Mouse (Mus musculus) midbrain, postnatal 0 days (tissue): Measurements from ENCODE around the gene Hnf1a. TPM values are rescaled to one million over a fixed set of nuclear protein-coding genes. Genes with fewer than 3 reads are reported as not detected.

ENCODE experiments used
- ATAC-seq: fragments of 200-750 bp; cut with Nextera tagmentation; 2 replicates; pipeline ENCODE4 v1.8.0; 2017; ENCODE audit warnings: moderate number of reproducible peaks, mild to moderate bottlenecking, moderate TSS enrichment, moderate library complexity; ENCODE audit not compliant: low FRiP score
- DNase-seq: peaks from one replicate; pipeline ENCODE4 v3.0.0-alpha.2; 2015; ENCODE audit warnings: low spot score
- H3K27ac ChIP-seq: fragments of 300-500 bp; sonication (generic); 2 replicates; pipeline ENCODE4 v1.5.1; 2014; ENCODE audit warnings: low read depth, mild to moderate bottlenecking, low read length, mixed read lengths
- H3K27me3 ChIP-seq: fragments of 300-500 bp; sonication (generic); 2 replicates; pipeline ENCODE4 v1.6.1; 2014; ENCODE audit warnings: low read length, control low read depth, mixed read lengths; ENCODE audit not compliant: insufficient read depth
- H3K36me3 ChIP-seq: fragments of 300-500 bp; sonication (generic); 2 replicates; pipeline ENCODE4 v1.6.1; 2014; ENCODE audit warnings: low read length, control low read depth, mixed read lengths; ENCODE audit not compliant: insufficient read depth
- H3K4me1 ChIP-seq: fragments of 300-500 bp; sonication (generic); 2 replicates; pipeline ENCODE4 v1.6.1; 2014; ENCODE audit warnings: mild to moderate bottlenecking, control low read depth, antibody characterized with exemption, low read length, mixed read lengths; ENCODE audit not compliant: insufficient read depth
- H3K4me2 ChIP-seq: fragments of 300-500 bp; sonication (generic); 2 replicates; pipeline ENCODE4 v1.6.1; 2014; ENCODE audit warnings: low read depth, mild to moderate bottlenecking, low read length, mixed read lengths; ENCODE audit not compliant: poor library complexity, severe bottlenecking
- H3K4me3 ChIP-seq: fragments of 300-500 bp; sonication (generic); 2 replicates; pipeline ENCODE4 v1.5.1; 2014; ENCODE audit warnings: low read depth, mild to moderate bottlenecking, low read length, moderate library complexity
- H3K9ac ChIP-seq: fragments of 300-500 bp; sonication (generic); replicated peaks from 2 replicates; pipeline ENCODE4 v1.6.1; 2014; ENCODE audit warnings: mild to moderate bottlenecking, low read length, moderate library complexity, mixed read lengths; ENCODE audit not compliant: poor library complexity, severe bottlenecking
- H3K9me3 ChIP-seq: fragments of 300-500 bp; sonication (generic); 2 replicates; pipeline ENCODE4 v1.6.1; 2016; ENCODE audit warnings: low read length, control low read depth
- CTCF ChIP-seq: IDR thresholded peaks from 2 replicates; pipeline ENCODE4 v1.5.1; 2016; ENCODE audit warnings: antibody characterized with exemption, mild to moderate bottlenecking
- WGBS: fragments of 180-500 bp; shearing (Covaris S2); extraction: QIAGEN DNeasy Blood & Tissue Kit; methylation state at CpG from one replicate; pipeline ENCODE4 v1.1.7; 2014; 5-methylcytosine and 5-hydroxymethylcytosine counted together
- polyA plus RNA-seq: library from polyadenylated mRNA; unstranded; fragments of >200 nt; fragmentation: Nextera tagmentation; extraction: Ambion mirVana; gene quantifications from 2 replicates; pipeline ENCODE4 v1.2.1, GENCODE M21; 2015
- total RNA-seq: library from RNA; depleted of rRNA; stranded (reverse); fragments of >200 nt; gene quantifications from 2 replicates; pipeline ENCODE4 v1.2.3, GENCODE M21; 2014

The Hnf1a gene
- total and polyA plus RNA-seq, 2 experiments from 2014 or later = 0.05 TPM; not detected in 1

DNA sequence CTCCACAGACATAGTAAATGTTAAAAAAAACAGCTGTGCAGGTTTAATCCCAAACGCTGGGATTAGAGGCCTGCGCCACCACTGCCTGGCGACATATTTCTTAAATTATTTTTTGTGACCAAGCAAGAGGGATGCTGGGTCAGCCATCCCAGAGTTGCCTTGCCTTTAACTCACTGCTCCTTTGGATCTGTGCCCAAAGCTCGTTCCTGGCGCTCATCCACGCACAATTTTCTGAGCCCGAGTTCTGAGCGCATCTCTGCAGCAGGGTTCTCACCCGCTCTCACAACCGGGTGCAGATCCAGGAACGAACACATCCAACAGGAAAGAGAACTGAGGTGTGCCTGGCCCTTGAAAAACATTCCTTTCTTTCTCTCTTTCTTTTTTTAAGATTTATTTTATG is 7.6 kb upstream of the Hnf1a start:
- Histone ChIP-seq H3K27ac (no peak overlapping the region), H3K27me3 (no peaks in the 10 kb centered on the region), H3K9ac (no peak overlapping the region), H3K4me2 (no peak overlapping the region), H3K36me3 (no peaks in the 10 kb centered on the region), H3K9me3 (no peaks in the 10 kb centered on the region), H3K4me1 (peaks cover 7% of the 10 kb centered on the region; the same call in 1 of the 2 replicates), H3K4me3 (no peak overlapping the region)
- TF ChIP-seq CTCF = no peak
- WGBS = 70% methylated on average over 11 of the region's 11 CpGs
- ATAC-seq (no peak), DNase-seq (no peak)

DNA sequence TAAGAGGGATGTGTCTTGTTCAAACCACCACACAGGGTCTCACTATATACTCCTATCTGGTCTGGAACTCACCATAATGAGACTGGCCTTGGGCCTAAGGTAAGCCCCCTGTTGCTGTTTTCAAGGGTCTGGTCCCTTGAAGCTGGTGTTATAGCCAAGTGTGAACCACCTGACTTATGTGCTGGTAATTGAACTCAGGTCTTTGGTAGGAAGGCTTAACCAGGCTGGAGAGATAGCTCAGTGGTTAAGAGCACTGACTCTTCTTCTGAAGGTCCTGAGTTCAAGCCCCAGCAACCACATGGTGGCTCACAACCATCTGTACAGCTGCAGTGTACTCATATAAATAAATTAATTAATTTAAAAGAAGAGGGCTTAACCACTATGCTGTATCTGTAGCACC is 6.0 kb upstream of the Hnf1a start:
- no peak for TF ChIP-seq CTCF

DNA sequence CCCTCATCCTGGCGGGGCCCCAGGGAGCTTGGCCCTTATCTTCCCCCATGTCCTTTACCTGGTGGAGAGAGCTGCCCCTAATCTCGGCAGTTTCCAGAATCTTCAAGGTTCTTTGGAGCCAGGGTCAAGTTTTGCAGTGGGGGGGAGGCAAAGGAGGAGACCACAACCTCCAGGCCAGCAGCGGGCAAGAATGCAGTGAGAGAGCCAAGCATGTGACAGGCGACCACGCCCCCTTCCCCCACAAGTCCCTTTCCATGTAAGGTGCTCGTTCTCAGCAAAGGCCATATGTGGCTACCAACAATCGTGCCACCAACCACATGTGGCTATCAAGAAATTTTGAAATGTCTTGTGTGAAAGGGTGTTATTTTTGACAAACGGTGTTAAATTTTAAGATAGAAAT is 2.2 kb upstream of the Hnf1a start:
- H3K27me3 ChIP-seq = no peaks in the 10 kb centered on the region
- H3K9ac ChIP-seq = no peak overlapping the region
- no peak for TF ChIP-seq CTCF
- H3K27ac ChIP-seq = no peak overlapping the region
- DNase-seq (no peak), ATAC-seq (no peak)
- no peak overlapping the region for H3K4me3 ChIP-seq
- H3K4me1 ChIP-seq = no peaks in the 10 kb centered on the region
- no peak overlapping the region for H3K4me2 ChIP-seq
- WGBS = 83% methylated on average over 8 of the region's 8 CpGs
- no peaks in the 10 kb centered on the region for H3K9me3 ChIP-seq
- no peaks in the 10 kb centered on the region for H3K36me3 ChIP-seq

More for the DNA sequence above, 6.0 kb upstream of the Hnf1a start:
- no peak overlapping the region for H3K9ac ChIP-seq
- H3K27ac ChIP-seq = no peak overlapping the region
- H3K27me3 ChIP-seq = no peaks in the 10 kb centered on the region
- DNase-seq = no peak
- ATAC-seq = no peak
- H3K9me3 ChIP-seq = no peaks in the 10 kb centered on the region
- H3K4me1 ChIP-seq = peaks cover 7% of the 10 kb centered on the region; the same call in 1 of the 2 replicates
- H3K4me3 ChIP-seq = no peak overlapping the region
- no peak overlapping the region for H3K4me2 ChIP-seq
- no peaks in the 10 kb centered on the region for H3K36me3 ChIP-seq

DNA sequence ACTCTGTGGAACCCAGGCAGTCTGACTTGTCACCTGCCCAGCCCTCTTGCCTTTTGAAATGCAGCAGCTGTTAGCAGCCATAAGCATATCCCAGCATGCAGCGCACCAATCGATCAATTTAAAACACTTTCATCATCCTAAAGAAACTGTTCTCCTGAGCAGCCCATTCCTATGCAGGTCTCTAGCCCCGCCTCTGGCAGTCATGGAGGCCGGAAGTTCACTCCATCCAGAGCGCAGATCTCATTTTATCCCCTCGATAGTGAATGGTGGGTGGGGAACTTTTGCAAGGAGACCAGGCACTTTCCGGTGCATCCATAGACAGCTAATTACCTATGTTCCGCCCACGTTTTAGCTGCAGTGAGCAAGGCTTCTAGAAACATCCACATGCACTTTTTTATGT is 1.3 kb upstream of the Hnf1a start:
- no peaks in the 10 kb centered on the region for H3K4me1 ChIP-seq
- ATAC-seq (no peak), DNase-seq (no peak)
- H3K36me3 ChIP-seq = no peaks in the 10 kb centered on the region
- H3K27ac ChIP-seq = no peak overlapping the region
- WGBS = 85% methylated on average over 9 of the region's 9 CpGs
- TF ChIP-seq CTCF = no peak
- H3K9me3 ChIP-seq = no peaks in the 10 kb centered on the region
- H3K9ac ChIP-seq = no peak overlapping the region
- H3K27me3 ChIP-seq = no peaks in the 10 kb centered on the region
- H3K4me3 ChIP-seq = no peak overlapping the region
- no peak overlapping the region for H3K4me2 ChIP-seq

DNA sequence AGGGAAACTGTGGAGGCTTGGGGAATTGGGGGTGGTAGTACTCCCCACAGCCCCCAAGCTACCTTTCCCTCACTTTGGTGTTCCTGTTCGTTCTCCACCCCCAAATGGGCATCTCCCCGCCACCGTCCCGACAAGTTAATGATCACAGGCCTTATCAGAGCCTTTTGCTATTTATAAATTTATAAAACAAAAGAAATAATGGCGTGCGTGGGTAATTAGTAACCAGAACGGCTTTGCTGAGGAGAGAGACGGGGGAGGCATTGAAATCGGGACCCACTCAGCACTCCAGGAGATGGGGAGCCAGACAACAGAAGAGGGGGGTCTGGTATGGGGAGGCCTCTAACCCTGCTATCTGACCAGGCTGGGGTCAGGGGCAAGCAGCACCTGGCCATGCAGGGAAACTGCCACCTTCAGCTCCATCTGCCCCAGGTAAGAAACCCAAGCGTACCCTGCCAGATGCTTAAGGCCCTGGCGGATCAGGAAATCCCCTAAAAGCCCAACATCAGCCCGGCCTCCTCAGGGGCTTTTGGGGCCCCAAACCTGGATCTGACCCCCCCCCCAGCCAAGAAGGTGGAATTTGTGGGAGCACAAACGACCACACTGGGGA is 1.2 kb downstream of the Hnf1a start:
- Histone ChIP-seq H3K27ac (no peak overlapping the region), H3K9ac (no peak overlapping the region), H3K4me1 (no peaks in the 10 kb centered on the region), H3K4me2 (no peak overlapping the region), H3K9me3 (no peaks in the 10 kb centered on the region), H3K36me3 (no peaks in the 10 kb centered on the region), H3K4me3 (no peak overlapping the region), H3K27me3 (no peaks in the 10 kb centered on the region)
- ATAC-seq (no peak), DNase-seq (no peak)
- TF ChIP-seq CTCF = no peak
- WGBS = 62% methylated on average over 13 of the region's 13 CpGs

DNA sequence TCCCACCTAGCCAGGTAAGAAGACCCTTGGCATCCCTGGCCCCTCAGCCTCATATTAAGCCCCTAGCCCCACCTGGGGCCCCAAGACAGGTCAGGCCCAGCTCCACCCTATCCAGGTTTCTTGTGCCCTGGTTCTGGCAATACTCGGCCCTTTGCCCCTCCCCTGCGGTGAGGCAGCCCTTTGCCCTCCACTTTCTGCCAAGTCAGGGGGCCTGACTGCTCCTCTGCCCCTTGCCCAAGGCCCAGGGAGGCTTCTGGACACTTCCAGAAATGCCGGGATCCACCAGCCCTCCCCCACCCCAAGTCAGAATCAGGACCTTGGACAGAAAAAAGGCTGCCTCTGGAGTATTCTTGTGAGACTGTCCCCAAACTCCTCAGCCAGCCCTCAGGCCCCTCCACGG is 1.8 kb downstream of the Hnf1a start:
- Histone ChIP-seq H3K27me3 (no peaks in the 10 kb centered on the region), H3K9me3 (no peaks in the 10 kb centered on the region), H3K4me2 (no peak overlapping the region), H3K4me1 (no peaks in the 10 kb centered on the region), H3K36me3 (no peaks in the 10 kb centered on the region), H3K27ac (no peak overlapping the region), H3K4me3 (no peak overlapping the region), H3K9ac (no peak overlapping the region)
- TF ChIP-seq CTCF = no peak
- WGBS = 20% methylated on average over 4 of the region's 4 CpGs
- no peak for DNase-seq
- ATAC-seq = no peak
